Mouse (Mus musculus) CH12.LX (cell line): Measurements from ENCODE around the gene Cryaa.

ENCODE experiments used
- CTCF ChIP-seq, 2 experiments: IDR thresholded peaks in 1 of 2; conservative IDR thresholded peaks in 1 of 2; 2 replicates each; pipeline ENCODE4 v1.5.1; 2011 to 2012; ENCODE audit warnings: low read depth in 2 of 2, low read length in 2 of 2, improper control_type of control experiment in 1 of 2, inconsistent platforms in 1 of 2, mild to moderate bottlenecking in 1 of 2, moderate library complexity in 1 of 2
- E2F4 ChIP-seq: IDR thresholded peaks from 2 replicates; pipeline ENCODE4 v1.6.1; 2011; ENCODE audit warnings: low read depth, low read length, improper control_type of control experiment; ENCODE audit not compliant: insufficient replicate concordance
- EP300 ChIP-seq: IDR thresholded peaks from 2 replicates; pipeline ENCODE4 v1.6.1; 2011; ENCODE audit warnings: low read length, improper control_type of control experiment
- HCFC1 ChIP-seq: IDR thresholded peaks from 2 replicates; pipeline ENCODE4 v1.6.1; 2012; ENCODE audit warnings: low read depth, mild to moderate bottlenecking, inconsistent platforms, low read length, improper control_type of control experiment
- MXI1 ChIP-seq: IDR thresholded peaks from 2 replicates; pipeline ENCODE4 v1.6.1; 2011; ENCODE audit warnings: mild to moderate bottlenecking, low read depth, low read length, improper control_type of control experiment
- NRF1 ChIP-seq: IDR thresholded peaks from 2 replicates; pipeline ENCODE4 v1.6.1; 2014; ENCODE audit warnings: low read depth, mild to moderate bottlenecking, inconsistent platforms, low read length, improper control_type of control experiment, moderate library complexity
- POLR2A ChIP-seq: IDR thresholded peaks from 2 replicates; pipeline ENCODE4 v1.6.1; 2011; ENCODE audit warnings: low read depth, mild to moderate bottlenecking, improper control_type of control experiment, low read length
- RAD21 ChIP-seq: IDR thresholded peaks from 2 replicates; pipeline ENCODE4 v1.6.1; 2011; ENCODE audit warnings: low read depth, mild to moderate bottlenecking, low read length, improper control_type of control experiment, moderate library complexity
- TBP ChIP-seq: conservative IDR thresholded peaks from 2 replicates; pipeline ENCODE4 v1.6.1; 2011; ENCODE audit warnings: low read depth, low read length, improper control_type of control experiment
- USF1 ChIP-seq: IDR thresholded peaks from 2 replicates; pipeline ENCODE4 v1.6.1; 2014; ENCODE audit warnings: low read depth, mild to moderate bottlenecking, inconsistent platforms, low read length, improper control_type of control experiment
- ZMIZ1 ChIP-seq: IDR thresholded peaks from 2 replicates; pipeline ENCODE4 v1.6.1; 2012; ENCODE audit warnings: low read depth, mild to moderate bottlenecking, inconsistent platforms, low read length, improper control_type of control experiment

- TF ChIP-seq HCFC1 = no peak
- TF ChIP-seq EP300 = no peak
- TF ChIP-seq USF1 = no peak
- no peak for TF ChIP-seq CTCF (conservative IDR thresholded peaks at IDR 0.05 in 1 of 2, IDR thresholded peaks at IDR 0.05 in 1 of 2; ENCODE audit: low read depth in 2 of 2, low read length in 2 of 2)
- no peak; the same call in 1 of the 2 replicates for TF ChIP-seq POLR2A
- TF ChIP-seq RAD21 = no peak
- TF ChIP-seq ZMIZ1 = no peak
- TF ChIP-seq TBP = no peak
- TF ChIP-seq MXI1 = peak; percentile 29; the same call in 1 of the 2 replicates
- TF ChIP-seq E2F4 = no peak
- no peak for TF ChIP-seq NRF1
Observed at GRCm38 (mm10) chr17:31656682-31657081, 20.9 kb upstream of the Cryaa start.
